Comparison of ENCODE assay signal across 10 mouse cellular contexts in the genomic region with DNA sequence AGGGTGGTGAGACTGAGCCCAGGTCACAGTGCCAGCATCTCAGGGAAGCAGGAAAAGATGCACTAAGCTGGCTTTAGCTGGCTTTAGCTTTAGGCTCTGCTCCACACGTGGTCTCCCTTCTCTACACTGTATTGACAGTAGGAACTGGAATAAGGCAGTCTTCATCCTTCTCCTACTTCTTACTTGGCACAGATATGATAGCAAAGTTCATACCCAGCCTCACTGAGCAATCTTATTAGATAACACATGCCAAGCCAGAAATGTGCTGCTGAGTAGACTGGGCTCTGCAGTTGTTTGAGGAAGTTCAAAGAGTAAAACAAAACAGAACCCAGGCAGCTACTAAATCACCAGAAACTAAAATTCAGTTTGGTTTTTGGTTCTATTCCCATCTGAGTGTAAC. TPM values are rescaled to one million over a fixed set of nuclear protein-coding genes. Genes with fewer than 3 reads are reported as not detected.
DNase-seq lines count a peak whose midpoint lies in the region; ATAC-seq and TF ChIP-seq lines count a peak whose summit lies in the region.
"Had no signal": no experiment of that assay in that cellular context is flagged by ENCODE, and none has a peak within 500 bp of the region (broad histone marks: within the 10 kb centered on the region; RNA-seq: fewer than 3 reads in every experiment).

No protein-coding gene starts in this region.

- no peak for TF ChIP-seq CTCF in intestine, postnatal 0 days (IDR thresholded peaks at IDR 0.05; ENCODE audit: low read depth)

- no peaks in the 10 kb centered on the region for H3K9me3 ChIP-seq in forebrain, embryonic 13.5 days (replicated peaks)
- H3K9me3 ChIP-seq in forebrain, embryonic 11.5 days (ENCODE audit: control insufficient read depth, low read length): no peaks in the 10 kb centered on the region
- H3K9me3 ChIP-seq in midbrain, embryonic 12.5 days: no peaks in the 10 kb centered on the region
- no peaks in the 10 kb centered on the region; the same call in 1 of the 2 replicates for H3K9me3 ChIP-seq in midbrain, embryonic 10.5 days (replicated peaks)
- no peaks in the 10 kb centered on the region for H3K9me3 ChIP-seq in intestine, postnatal 0 days (ENCODE audit: control insufficient read depth)

- no peak for ATAC-seq in forebrain, embryonic 13.5 days
- no peak for ATAC-seq in forebrain, embryonic 11.5 days (replicated peaks; ENCODE audit: low FRiP score)
- ATAC-seq in midbrain, embryonic 12.5 days (ENCODE audit: low FRiP score, low read depth): peak; percentile 44; the same call in 1 of the 2 replicates
- ATAC-seq in intestine, postnatal 0 days: peak; percentile 70
- ATAC-seq: activated CD4-positive, CD25-positive, alpha-beta regulatory T cell, adult 4 months had no signal

- no peaks in the 10 kb centered on the region for H3K27me3 ChIP-seq in forebrain, embryonic 13.5 days
- H3K27me3 ChIP-seq in forebrain, embryonic 11.5 days (ENCODE audit: control insufficient read depth, insufficient read depth, low read length): no peaks in the 10 kb centered on the region
- H3K27me3 ChIP-seq in midbrain, embryonic 12.5 days: no peaks in the 10 kb centered on the region
- H3K27me3 ChIP-seq in midbrain, embryonic 10.5 days (ENCODE audit: low read depth, poor library complexity, severe bottlenecking): no peaks in the 10 kb centered on the region
- no peaks in the 10 kb centered on the region for H3K27me3 ChIP-seq in intestine, postnatal 0 days (replicated peaks; ENCODE audit: control insufficient read depth, insufficient read depth, low read length)
- H3K27me3 ChIP-seq in splenic B cell, adult 2 months (ENCODE audit: control insufficient read depth, insufficient read depth, low read length, poor library complexity, severe bottlenecking): no peaks in the 10 kb centered on the region

- 28% methylated on average over 1 of the region's 1 CpGs for WGBS in forebrain, embryonic 13.5 days
- 28% methylated on average over 1 of the region's 1 CpGs for WGBS in forebrain, embryonic 11.5 days
- 36% methylated on average over 1 of the region's 1 CpGs for WGBS in midbrain, embryonic 12.5 days
- 60% methylated on average over 1 of the region's 1 CpGs for WGBS in midbrain, embryonic 10.5 days
- WGBS in intestine, postnatal 0 days: 4% methylated on average over 1 of the region's 1 CpGs

- intact Hi-C loops in left cerebral cortex, postnatal 14 days (cut with DNase I): no loop called here
- intact Hi-C loops in left cerebral cortex, postnatal 10 days (cut with DNase I): loop anchor here (10.0 kb wide), 1 partner anchor 479 kb away; no protein-coding TSS in a partner anchor

- H3K4me2 ChIP-seq in forebrain, embryonic 13.5 days: 0 out of 2 replicates have a peak overlapping the region, but pooled peaks have one; percentile 14
- no peak overlapping the region for H3K4me2 ChIP-seq in forebrain, embryonic 11.5 days (ENCODE audit: low read depth, low read length, severe bottlenecking)
- H3K4me2 ChIP-seq in midbrain, embryonic 12.5 days (replicated peaks): peak overlapping the region; percentile 21; the same call in 1 of the 2 replicates
- H3K4me2 ChIP-seq in intestine, postnatal 0 days (replicated peaks; ENCODE audit: low read depth): peak overlapping the region; percentile 30

- no peak overlapping the region for H3K27ac ChIP-seq in forebrain, embryonic 13.5 days
- no peak overlapping the region for H3K27ac ChIP-seq in forebrain, embryonic 11.5 days (ENCODE audit: low read depth, low read length)
- H3K27ac ChIP-seq in midbrain, embryonic 12.5 days (replicated peaks): peak overlapping the region; percentile 42; the same call in 1 of the 2 replicates
- no peak overlapping the region; the same call in 1 of the 2 replicates for H3K27ac ChIP-seq in midbrain, embryonic 10.5 days (replicated peaks)
- peak overlapping the region; percentile 54; the same call in 1 of the 2 replicates for H3K27ac ChIP-seq in intestine, postnatal 0 days (ENCODE audit: low read depth, low read length)

- H3K4me3 ChIP-seq in forebrain, embryonic 13.5 days: no peak overlapping the region
- no peak overlapping the region for H3K4me3 ChIP-seq in forebrain, embryonic 11.5 days (ENCODE audit: low read depth, low read length)
- no peak overlapping the region for H3K4me3 ChIP-seq in midbrain, embryonic 12.5 days
- no peak overlapping the region for H3K4me3 ChIP-seq in midbrain, embryonic 10.5 days
- H3K4me3 ChIP-seq in intestine, postnatal 0 days (ENCODE audit: low read depth, low read length): no peak overlapping the region

- DNase-seq in forebrain, embryonic 11.5 days (ENCODE audit: low spot score): no peak
- DNase-seq in midbrain, embryonic 10.5 days (ENCODE audit: low spot score): no peak
- DNase-seq in splenic B cell, adult 2 months (ENCODE audit: low read depth, low spot score): peak; percentile 21
- DNase-seq in left cerebral cortex, postnatal 14 days (ENCODE audit: low spot score in 2 of 2): no peak
- DNase-seq in left cerebral cortex, postnatal 10 days (ENCODE audit: extremely low spot score in 1 of 2, low spot score in 2 of 2): no peak
- DNase-seq: heart, adult 18-20 months had no signal

- peaks cover 21% of the 10 kb centered on the region for H3K36me3 ChIP-seq in forebrain, embryonic 13.5 days (ENCODE audit: poor library complexity, severe bottlenecking)
- no peaks in the 10 kb centered on the region; the same call in 1 of the 2 replicates for H3K36me3 ChIP-seq in forebrain, embryonic 11.5 days (ENCODE audit: control insufficient read depth, insufficient read depth, low read length)
- H3K36me3 ChIP-seq in midbrain, embryonic 12.5 days: peaks cover 17% of the 10 kb centered on the region
- peaks cover 27% of the 10 kb centered on the region for H3K36me3 ChIP-seq in midbrain, embryonic 10.5 days
- H3K36me3 ChIP-seq in intestine, postnatal 0 days (ENCODE audit: control insufficient read depth, insufficient read depth): peaks cover 16% of the 10 kb centered on the region; the same call in 1 of the 2 replicates
- H3K36me3 ChIP-seq in splenic B cell, adult 2 months (ENCODE audit: control insufficient read depth, insufficient read depth, low read length, poor library complexity, severe bottlenecking): no peaks in the 10 kb centered on the region; the same call in 1 of the 2 replicates

- H3K9ac ChIP-seq in forebrain, embryonic 13.5 days: no peak overlapping the region
- H3K9ac ChIP-seq in forebrain, embryonic 11.5 days (ENCODE audit: low read length): no peak overlapping the region
- H3K9ac ChIP-seq in midbrain, embryonic 12.5 days (replicated peaks): no peak overlapping the region
- 0 out of 2 replicates have a peak overlapping the region, but pooled peaks have one; percentile 26 for H3K9ac ChIP-seq in intestine, postnatal 0 days (ENCODE audit: low read depth, low read length)

- peaks cover 23% of the 10 kb centered on the region for H3K4me1 ChIP-seq in forebrain, embryonic 13.5 days
- H3K4me1 ChIP-seq in forebrain, embryonic 11.5 days (replicated peaks; ENCODE audit: control insufficient read depth, insufficient read depth, low read length): peaks cover 15% of the 10 kb centered on the region; the same call in 1 of the 2 replicates
- peaks cover 32% of the 10 kb centered on the region for H3K4me1 ChIP-seq in midbrain, embryonic 12.5 days
- H3K4me1 ChIP-seq in midbrain, embryonic 10.5 days: peaks cover 48% of the 10 kb centered on the region
- peaks cover 3% of the 10 kb centered on the region; the same call in 1 of the 2 replicates for H3K4me1 ChIP-seq in intestine, postnatal 0 days (replicated peaks; ENCODE audit: control insufficient read depth, insufficient read depth, low read length)

RNA-seq across cellular contexts. Expression of a gene that starts 11.1 kb away (rescaled TPM):
- 47.1 and 51.2 TPM in 2 replicates for polyA plus RNA-seq in forebrain, embryonic 13.5 days (2015; fragmentation: Nextera tagmentation; extraction: Ambion mirVana)
- 48.3 and 48.4 TPM in 2 replicates for polyA plus RNA-seq in forebrain, embryonic 11.5 days (2014; fragmentation: Nextera tagmentation; extraction: Ambion mirVana)
- polyA plus RNA-seq in midbrain, embryonic 12.5 days (2016; fragmentation: Nextera tagmentation; extraction: Ambion mirVana): 56.5 and 57.3 TPM in 2 replicates
- polyA plus RNA-seq in midbrain, embryonic 10.5 days (2016; fragmentation: Nextera tagmentation; extraction: Ambion mirVana): 53.3 and 54.5 TPM in 2 replicates
- 26.1 and 26.5 TPM in 2 replicates for polyA plus RNA-seq in intestine, postnatal 0 days (2015; fragmentation: Nextera tagmentation; extraction: Ambion mirVana)
- total RNA-seq in left cerebral cortex, postnatal 14 days (2021): 10 to 100 TPM; 44.2 to 46.5 TPM
- total RNA-seq in left cerebral cortex, postnatal 10 days (2021): 10 to 100 TPM; 47.9 to 56.2 TPM

RNA-seq across cellular contexts. Expression of a gene that starts 11.3 kb away (rescaled TPM):
- polyA plus RNA-seq in forebrain, embryonic 13.5 days (2015; fragmentation: Nextera tagmentation; extraction: Ambion mirVana): 0.06 and 0.18 TPM in 2 replicates
- 0.17 TPM in 1 of 2 replicates, not detected in the other for polyA plus RNA-seq in forebrain, embryonic 11.5 days (2014; fragmentation: Nextera tagmentation; extraction: Ambion mirVana)
- not detected in 2 replicates for polyA plus RNA-seq in midbrain, embryonic 12.5 days (2016; fragmentation: Nextera tagmentation; extraction: Ambion mirVana)
- 0.10 TPM in 2 replicates for polyA plus RNA-seq in midbrain, embryonic 10.5 days (2016; fragmentation: Nextera tagmentation; extraction: Ambion mirVana)
- polyA plus RNA-seq in intestine, postnatal 0 days (2015; fragmentation: Nextera tagmentation; extraction: Ambion mirVana): 0.04 TPM in 1 of 2 replicates, not detected in the other
- total RNA-seq in left cerebral cortex, postnatal 14 days (2021): under 1 TPM in 1 of 2 experiments, not detected in 1; 0.19 TPM
- total RNA-seq in left cerebral cortex, postnatal 10 days (2021): not detected
- total RNA-seq: heart, adult 18-20 months had no signal
- polyA plus RNA-seq: activated CD4-positive, CD25-positive, alpha-beta regulatory T cell, adult 4 months had no signal

Comparison
In these comparisons a context has a peak if more than half of its experiments do, and no peak if none do; other contexts are left out.
1. H3K27ac ChIP-seq: peak in midbrain, embryonic 12.5 days (single experiment) and intestine, postnatal 0 days (single experiment); none in forebrain, embryonic 13.5 days (single experiment), forebrain, embryonic 11.5 days (single experiment) and midbrain, embryonic 10.5 days (single experiment).
2. ATAC-seq: peak in midbrain, embryonic 12.5 days (single experiment) and intestine, postnatal 0 days (single experiment); none in forebrain, embryonic 13.5 days (single experiment) and forebrain, embryonic 11.5 days (single experiment).